Mouse (Mus musculus) liver, embryonic 15.5 days (tissue): Measurements from ENCODE around the gene Gm49378. TPM values are rescaled to one million over a fixed set of nuclear protein-coding genes. Genes with fewer than 3 reads are reported as not detected.
A peak's percentile ranks its signal among the peaks of the same experiment; 100 is the strongest.

Experiments
- ATAC-seq: fragments of 200-750 bp; cut with Nextera tagmentation; 2 replicates; pipeline ENCODE4 v1.8.0; 2017; ENCODE audit warnings: moderate number of reproducible peaks, mild to moderate bottlenecking, moderate library complexity; ENCODE audit not compliant: insufficient read depth
- H3K27ac ChIP-seq: fragments of 300-500 bp; sonication (generic); replicated peaks from 2 replicates; pipeline ENCODE4 v1.5.1; 2015; ENCODE audit warnings: mild to moderate bottlenecking, inconsistent platforms
- H3K27me3 ChIP-seq: fragments of 300-500 bp; sonication (generic); 2 replicates; pipeline ENCODE4 v1.6.1; 2015; ENCODE audit warnings: mild to moderate bottlenecking, inconsistent platforms
- H3K36me3 ChIP-seq: fragments of 300-500 bp; sonication (generic); replicated peaks from 2 replicates; pipeline ENCODE4 v1.6.1; 2015; ENCODE audit warnings: moderate library complexity, mild to moderate bottlenecking, inconsistent platforms
- H3K4me1 ChIP-seq: fragments of 300-500 bp; sonication (generic); replicated peaks from 2 replicates; pipeline ENCODE4 v1.6.1; 2015; ENCODE audit warnings: inconsistent platforms
- H3K4me2 ChIP-seq: fragments of 300-500 bp; sonication (generic); 2 replicates; pipeline ENCODE4 v1.6.1; 2015; ENCODE audit warnings: moderate library complexity, mild to moderate bottlenecking, inconsistent platforms
- H3K4me3 ChIP-seq: fragments of 300-500 bp; sonication (generic); replicated peaks from 2 replicates; pipeline ENCODE4 v1.5.1; 2015; ENCODE audit warnings: mild to moderate bottlenecking, inconsistent platforms
- H3K9ac ChIP-seq: fragments of 300-500 bp; sonication (generic); 2 replicates; pipeline ENCODE4 v1.6.1; 2015; ENCODE audit warnings: moderate library complexity, mild to moderate bottlenecking, inconsistent platforms
- H3K9me3 ChIP-seq: fragments of 300-500 bp; sonication (generic); replicated peaks from 2 replicates; pipeline ENCODE4 v1.6.1; 2016; ENCODE audit warnings: inconsistent platforms
- WGBS: fragments of 180-500 bp; shearing (Covaris S2); methylation state at CpG from one replicate; pipeline ENCODE4 v1.1.7; 2015; ENCODE audit warnings: mixed read lengths; ENCODE audit not compliant: insufficient replicate concordance; 5-methylcytosine and 5-hydroxymethylcytosine counted together
- polyA plus RNA-seq: library from polyadenylated mRNA; unstranded; fragments of >200 nt; fragmentation: Nextera tagmentation; extraction: Ambion mirVana; gene quantifications from 2 replicates; pipeline ENCODE4 v1.2.1, GENCODE M21; 2015

Gm49378 gene
- polyA plus RNA-seq, 1 experiment from 2014 or later, result 0.67 TPM

- Histone ChIP-seq H3K4me1 (peaks cover 21% of the 10 kb centered on the region), H3K27ac (no peak overlapping the region), H3K9ac (no peak overlapping the region), H3K27me3 (no peaks in the 10 kb centered on the region), H3K4me3 (no peak overlapping the region), H3K9me3 (no peaks in the 10 kb centered on the region), H3K36me3 (peaks cover 100% of the 10 kb centered on the region), H3K4me2 (no peak overlapping the region)
- 34% methylated on average over 5 of the region's 5 CpGs for WGBS
- no peak for ATAC-seq
Observed at GRCm38 (mm10) chr14:55629312-55629711, 8.4 kb downstream of the Gm49378 start.

- H3K9ac ChIP-seq, result no peak overlapping the region
- no peaks in the 10 kb centered on the region for H3K9me3 ChIP-seq
- no peak overlapping the region for H3K27ac ChIP-seq
- peak; percentile 52 for ATAC-seq
- H3K27me3 ChIP-seq, result no peaks in the 10 kb centered on the region
- no peak overlapping the region for H3K4me2 ChIP-seq
- no peak overlapping the region for H3K4me3 ChIP-seq
- WGBS, result 77% methylated on average over 27 of the region's 27 CpGs
- H3K36me3 ChIP-seq, result peaks cover 89% of the 10 kb centered on the region
- peaks cover 21% of the 10 kb centered on the region for H3K4me1 ChIP-seq
Observed at GRCm38 (mm10) chr14:55628077-55628827, 9.4 kb downstream of the Gm49378 start.

GRCm38 (mm10) chr14:55618486-55619195 is 19.1 kb downstream of the Gm49378 start:
- H3K27ac ChIP-seq, result peak overlapping the region; percentile 48; the same call in 1 of the 2 replicates
- no peaks in the 10 kb centered on the region for H3K36me3 ChIP-seq
- H3K4me2 ChIP-seq, result peak overlapping the region; percentile 77
- peak overlapping the region; percentile 39; the same call in 1 of the 2 replicates for H3K9ac ChIP-seq
- 20% methylated on average over 22 of the region's 22 CpGs for WGBS
- H3K27me3 ChIP-seq, result no peaks in the 10 kb centered on the region
- H3K9me3 ChIP-seq, result no peaks in the 10 kb centered on the region
- ATAC-seq, result peak; percentile 38
- peaks cover 62% of the 10 kb centered on the region for H3K4me1 ChIP-seq
- H3K4me3 ChIP-seq, result peak overlapping the region; percentile 43

- Histone ChIP-seq H3K4me2 (peak within 1 kb of the TSS; percentile 77), H3K9me3 (no peaks in the 10 kb centered on the region), H3K4me3 (peak within 1 kb of the TSS; percentile 43), H3K9ac (peak within 1 kb of the TSS; percentile 39; the same call in 1 of the 2 replicates), H3K27ac (peak within 1 kb of the TSS; percentile 55), H3K36me3 (no peaks in the 10 kb centered on the region), H3K4me1 (peaks cover 67% of the 10 kb centered on the region), H3K27me3 (no peaks in the 10 kb centered on the region)
- WGBS, result 30% methylated on average over 21 of the region's 21 CpGs
- peak; percentile 68 for ATAC-seq
Observed at GRCm38 (mm10) chr14:55617822-55618221, 19.9 kb downstream of the Gm49378 start, which contains the start of gene Rec8. Gene Rec8 (plus strand): TSS chr14:55618037.

GRCm38 (mm10) chr14:55616844-55617243 is 20.9 kb downstream of the Gm49378 start:
- H3K9ac ChIP-seq, result no peak overlapping the region
- H3K4me1 ChIP-seq, result peaks cover 67% of the 10 kb centered on the region
- H3K27ac ChIP-seq, result peak overlapping the region; percentile 86
- no peak overlapping the region for H3K4me3 ChIP-seq
- no peaks in the 10 kb centered on the region for H3K36me3 ChIP-seq
- H3K4me2 ChIP-seq, result no peak overlapping the region; the same call in 1 of the 2 replicates
- WGBS, result 50% methylated on average over 2 of the region's 2 CpGs
- H3K27me3 ChIP-seq, result no peaks in the 10 kb centered on the region
- no peak for ATAC-seq
- no peaks in the 10 kb centered on the region for H3K9me3 ChIP-seq

GRCm38 (mm10) chr14:55615876-55616275 is 21.8 kb downstream of the Gm49378 start:
- Histone ChIP-seq H3K9ac (no peak overlapping the region), H3K4me3 (no peak overlapping the region), H3K36me3 (peaks cover 3% of the 10 kb centered on the region), H3K27ac (peak overlapping the region; percentile 86), H3K27me3 (no peaks in the 10 kb centered on the region), H3K4me2 (no peak overlapping the region), H3K4me1 (peaks cover 63% of the 10 kb centered on the region), H3K9me3 (no peaks in the 10 kb centered on the region)
- no peak for ATAC-seq
- 63% methylated on average over 2 of the region's 2 CpGs for WGBS

- H3K27ac ChIP-seq, result peak overlapping the region; percentile 86
- peaks cover 13% of the 10 kb centered on the region for H3K36me3 ChIP-seq
- peak; percentile 77 for ATAC-seq
- H3K4me1 ChIP-seq, result peaks cover 62% of the 10 kb centered on the region
- WGBS, result 33% methylated on average over 7 of the region's 7 CpGs
- peak overlapping the region; percentile 15; the same call in 1 of the 2 replicates for H3K4me2 ChIP-seq
- no peaks in the 10 kb centered on the region for H3K9me3 ChIP-seq
- H3K9ac ChIP-seq, result no peak overlapping the region
- H3K27me3 ChIP-seq, result no peaks in the 10 kb centered on the region
- no peak overlapping the region for H3K4me3 ChIP-seq
Observed at GRCm38 (mm10) chr14:55614565-55615178, 23.0 kb downstream of the Gm49378 start.

- WGBS, result 61% methylated on average over 6 of the region's 6 CpGs
- peaks cover 50% of the 10 kb centered on the region for H3K4me1 ChIP-seq
- H3K27ac ChIP-seq, result peak overlapping the region; percentile 67
Observed at GRCm38 (mm10) chr14:55613346-55613745, 24.3 kb downstream of the Gm49378 start.

GRCm38 (mm10) chr14:55608339-55608738 is 29.4 kb downstream of the Gm49378 start:
- H3K36me3 ChIP-seq, result peaks cover 60% of the 10 kb centered on the region
- no peaks in the 10 kb centered on the region for H3K9me3 ChIP-seq
- no peak for ATAC-seq
- peaks cover 50% of the 10 kb centered on the region for H3K4me1 ChIP-seq
- no peaks in the 10 kb centered on the region for H3K27me3 ChIP-seq
- H3K9ac ChIP-seq, result no peak overlapping the region
- H3K27ac ChIP-seq, result no peak overlapping the region
- 92% methylated on average over 6 of the region's 6 CpGs for WGBS
- no peak overlapping the region for H3K4me2 ChIP-seq
- no peak overlapping the region for H3K4me3 ChIP-seq

More at GRCm38 (mm10) chr14:55613346-55613745, 24.3 kb downstream of the Gm49378 start:
- H3K9ac ChIP-seq, result no peak overlapping the region
- H3K4me2 ChIP-seq, result no peak overlapping the region
- H3K9me3 ChIP-seq, result no peaks in the 10 kb centered on the region
- H3K27me3 ChIP-seq, result no peaks in the 10 kb centered on the region
- no peak overlapping the region for H3K4me3 ChIP-seq
- peaks cover 26% of the 10 kb centered on the region for H3K36me3 ChIP-seq
- no peak for ATAC-seq

GRCm38 (mm10) chr14:55605743-55606459 is 31.8 kb downstream of the Gm49378 start:
- peaks cover 82% of the 10 kb centered on the region for H3K36me3 ChIP-seq
- 66% methylated on average over 16 of the region's 16 CpGs for WGBS
- H3K4me3 ChIP-seq, result peak overlapping the region; percentile 68
- peak overlapping the region; percentile 73 for H3K27ac ChIP-seq
- H3K9ac ChIP-seq, result peak overlapping the region; percentile 50
- H3K4me2 ChIP-seq, result peak overlapping the region; percentile 82
- H3K27me3 ChIP-seq, result no peaks in the 10 kb centered on the region
- peaks cover 56% of the 10 kb centered on the region for H3K4me1 ChIP-seq
- H3K9me3 ChIP-seq, result no peaks in the 10 kb centered on the region
- ATAC-seq, result no peak
